In genomic region chr7:132325549-132326331, GRCm38 (mm10) we compare ENCODE assay signal across 9 mouse cellular contexts. TPM values are rescaled to one million over a fixed set of nuclear protein-coding genes. Genes with fewer than 3 reads are reported as not detected.
DNase-seq lines count a peak whose midpoint lies in the region; ATAC-seq lines count a peak whose summit lies in the region.
"Had no signal": no experiment of that assay in that cellular context is flagged by ENCODE, and none has a peak within 500 bp of the region (broad histone marks: within the 10 kb centered on the region; RNA-seq: fewer than 3 reads in every experiment).

No protein-coding gene starts in this region.

- no peak overlapping the region for H3K9ac ChIP-seq in hindbrain, embryonic 14.5 days
- no peak overlapping the region for H3K9ac ChIP-seq in hindbrain, embryonic 16.5 days (ENCODE audit: low read depth, low read length)
- H3K9ac ChIP-seq in kidney, embryonic 16.5 days (replicated peaks; ENCODE audit: low read length) = no peak overlapping the region
- H3K9ac ChIP-seq in stomach, embryonic 14.5 days (replicated peaks; ENCODE audit: low read depth, low read length) = no peak overlapping the region
- no peak overlapping the region for H3K9ac ChIP-seq in midbrain, embryonic 14.5 days (replicated peaks; ENCODE audit: low read length)
- H3K9ac ChIP-seq: midbrain, embryonic 12.5 days had no signal

- DNase-seq in hindbrain, embryonic 14.5 days (ENCODE audit: low spot score) = peak; percentile 48
- peak; percentile 6 for DNase-seq in T-cell, adult 2 months (ENCODE audit: low spot score)
- peak; percentile 97 for DNase-seq in fibroblast of lung, adult 2 months (ENCODE audit: low read depth)
- DNase-seq in B cell, adult 2 months = no peak
- DNase-seq in midbrain, embryonic 14.5 days = no peak

- no peak for ATAC-seq in hindbrain, embryonic 14.5 days (ENCODE audit: low FRiP score)
- ATAC-seq in hindbrain, embryonic 16.5 days = no peak
- ATAC-seq in kidney, embryonic 16.5 days (ENCODE audit: low FRiP score, low TSS enrichment) = peak; percentile 93
- peak; percentile 18; the same call in 1 of the 2 replicates for ATAC-seq in stomach, embryonic 14.5 days (ENCODE audit: insufficient number of reproducible peaks, insufficient read depth, low FRiP score, low read depth)
- no peak for ATAC-seq in midbrain, embryonic 14.5 days (ENCODE audit: low FRiP score, low TSS enrichment)

- WGBS in hindbrain, embryonic 14.5 days = 60% methylated on average over 5 of the region's 5 CpGs
- WGBS in hindbrain, embryonic 16.5 days = 48% methylated on average over 5 of the region's 5 CpGs
- WGBS in kidney, embryonic 16.5 days = 46% methylated on average over 5 of the region's 5 CpGs
- 36% methylated on average over 5 of the region's 5 CpGs for WGBS in stomach, embryonic 14.5 days
- WGBS in midbrain, embryonic 14.5 days = 79% methylated on average over 5 of the region's 5 CpGs

- H3K4me1 ChIP-seq in hindbrain, embryonic 14.5 days (replicated peaks; ENCODE audit: control insufficient read depth, insufficient read depth, low read length) = no peaks in the 10 kb centered on the region
- peaks cover 4% of the 10 kb centered on the region; the same call in 1 of the 2 replicates for H3K4me1 ChIP-seq in hindbrain, embryonic 16.5 days (ENCODE audit: control insufficient read depth, insufficient read depth, low read depth, low read length)
- H3K4me1 ChIP-seq in kidney, embryonic 16.5 days (ENCODE audit: insufficient read depth, low read length) = peaks cover 13% of the 10 kb centered on the region
- H3K4me1 ChIP-seq in stomach, embryonic 14.5 days (ENCODE audit: control insufficient read depth, insufficient read depth, low read length) = peaks cover 5% of the 10 kb centered on the region
- no peaks in the 10 kb centered on the region for H3K4me1 ChIP-seq in midbrain, embryonic 14.5 days (ENCODE audit: control insufficient read depth, insufficient read depth, low read length)
- H3K4me1 ChIP-seq: midbrain, embryonic 12.5 days had no signal

- H3K27me3 ChIP-seq in hindbrain, embryonic 14.5 days (ENCODE audit: control insufficient read depth, insufficient read depth, low read length) = no peaks in the 10 kb centered on the region
- no peaks in the 10 kb centered on the region for H3K27me3 ChIP-seq in hindbrain, embryonic 16.5 days (replicated peaks; ENCODE audit: control insufficient read depth, insufficient read depth, low read length)
- H3K27me3 ChIP-seq in kidney, embryonic 16.5 days (ENCODE audit: insufficient read depth, low read length) = no peaks in the 10 kb centered on the region
- no peaks in the 10 kb centered on the region for H3K27me3 ChIP-seq in stomach, embryonic 14.5 days (ENCODE audit: control insufficient read depth, insufficient read depth, low read length)
- H3K27me3 ChIP-seq in midbrain, embryonic 14.5 days (ENCODE audit: control insufficient read depth, insufficient read depth, low read length) = peaks cover 3% of the 10 kb centered on the region; the same call in 1 of the 2 replicates

- H3K9me3 ChIP-seq in hindbrain, embryonic 14.5 days (ENCODE audit: control insufficient read depth, low read length) = no peaks in the 10 kb centered on the region
- no peaks in the 10 kb centered on the region for H3K9me3 ChIP-seq in hindbrain, embryonic 16.5 days (ENCODE audit: control insufficient read depth, low read length)
- H3K9me3 ChIP-seq in kidney, embryonic 16.5 days (ENCODE audit: low read length) = no peaks in the 10 kb centered on the region
- H3K9me3 ChIP-seq in stomach, embryonic 14.5 days (ENCODE audit: control insufficient read depth, low read depth, low read length) = no peaks in the 10 kb centered on the region
- H3K9me3 ChIP-seq in midbrain, embryonic 14.5 days (ENCODE audit: control insufficient read depth, low read length) = no peaks in the 10 kb centered on the region
- H3K9me3 ChIP-seq: midbrain, embryonic 12.5 days had no signal

- H3K27ac ChIP-seq in hindbrain, embryonic 14.5 days = no peak overlapping the region
- no peak overlapping the region for H3K27ac ChIP-seq in hindbrain, embryonic 16.5 days (ENCODE audit: low read depth, low read length)
- H3K27ac ChIP-seq in kidney, embryonic 16.5 days (ENCODE audit: low read length) = peak overlapping the region; percentile 80
- 0 out of 2 replicates have a peak overlapping the region, but pooled peaks have one; percentile 23 for H3K27ac ChIP-seq in stomach, embryonic 14.5 days (ENCODE audit: low read length)
- H3K27ac ChIP-seq in midbrain, embryonic 14.5 days (replicated peaks; ENCODE audit: low read depth, low read length) = no peak overlapping the region
- H3K27ac ChIP-seq: midbrain, embryonic 12.5 days had no signal

- H3K4me3 ChIP-seq in hindbrain, embryonic 14.5 days (replicated peaks; ENCODE audit: low read length) = no peak overlapping the region
- no peak overlapping the region for H3K4me3 ChIP-seq in hindbrain, embryonic 16.5 days (ENCODE audit: low read length)
- H3K4me3 ChIP-seq in kidney, embryonic 16.5 days (ENCODE audit: low read length) = no peak overlapping the region
- no peak overlapping the region for H3K4me3 ChIP-seq in stomach, embryonic 14.5 days (ENCODE audit: low read depth, low read length)
- no peak overlapping the region for H3K4me3 ChIP-seq in midbrain, embryonic 14.5 days (replicated peaks; ENCODE audit: low read depth, low read length)
- H3K4me3 ChIP-seq: midbrain, embryonic 12.5 days had no signal

- H3K4me2 ChIP-seq in hindbrain, embryonic 14.5 days (replicated peaks) = no peak overlapping the region
- H3K4me2 ChIP-seq in hindbrain, embryonic 16.5 days (ENCODE audit: low read length) = no peak overlapping the region
- no peak overlapping the region for H3K4me2 ChIP-seq in kidney, embryonic 16.5 days (replicated peaks; ENCODE audit: low read depth, low read length)
- H3K4me2 ChIP-seq in stomach, embryonic 14.5 days (replicated peaks; ENCODE audit: low read depth, low read length) = peak overlapping the region; percentile 11; the same call in 1 of the 2 replicates
- H3K4me2 ChIP-seq in midbrain, embryonic 14.5 days (ENCODE audit: low read length) = no peak overlapping the region
- H3K4me2 ChIP-seq: midbrain, embryonic 12.5 days had no signal

- no peaks in the 10 kb centered on the region for H3K36me3 ChIP-seq in hindbrain, embryonic 14.5 days (replicated peaks; ENCODE audit: control insufficient read depth, insufficient read depth)
- H3K36me3 ChIP-seq in hindbrain, embryonic 16.5 days (ENCODE audit: control insufficient read depth, insufficient read depth, low read length) = no peaks in the 10 kb centered on the region
- no peaks in the 10 kb centered on the region for H3K36me3 ChIP-seq in kidney, embryonic 16.5 days (ENCODE audit: insufficient read depth, low read length)
- H3K36me3 ChIP-seq in stomach, embryonic 14.5 days (ENCODE audit: control insufficient read depth, insufficient read depth, low read length) = no peaks in the 10 kb centered on the region
- no peaks in the 10 kb centered on the region for H3K36me3 ChIP-seq in midbrain, embryonic 14.5 days (ENCODE audit: control insufficient read depth, insufficient read depth, low read length)
- H3K36me3 ChIP-seq: midbrain, embryonic 12.5 days had no signal

RNA-seq across cellular contexts. Expression of gene Chst15, which starts 8.7 kb away (rescaled TPM):
- 16.3 and 17.1 TPM in 2 replicates for polyA plus RNA-seq in hindbrain, embryonic 14.5 days (2014; fragmentation: Nextera tagmentation; extraction: Ambion mirVana)
- polyA plus RNA-seq in hindbrain, embryonic 16.5 days (2015; fragmentation: Nextera tagmentation; extraction: Ambion mirVana) = 18.5 and 24.4 TPM in 2 replicates
- 19.7 and 21.0 TPM in 2 replicates for polyA plus RNA-seq in kidney, embryonic 16.5 days (2015; fragmentation: Nextera tagmentation; extraction: Ambion mirVana)
- 30.2 and 30.8 TPM in 2 replicates for polyA plus RNA-seq in stomach, embryonic 14.5 days (2014; fragmentation: Nextera tagmentation; extraction: Ambion mirVana)
- polyA plus RNA-seq in midbrain, embryonic 14.5 days (2014; fragmentation: Nextera tagmentation; extraction: Ambion mirVana) = 13.3 and 17.8 TPM in 2 replicates

Comparison
In these comparisons a context has a peak if more than half of its experiments do, and no peak if none do; other contexts are left out.
1. ATAC-seq: peak in kidney, embryonic 16.5 days (single experiment) and stomach, embryonic 14.5 days (single experiment); none in hindbrain, embryonic 14.5 days (single experiment), hindbrain, embryonic 16.5 days (single experiment) and midbrain, embryonic 14.5 days (single experiment).
2. DNase-seq: peak in hindbrain, embryonic 14.5 days (single experiment), T-cell, adult 2 months (single experiment) and fibroblast of lung, adult 2 months (single experiment); none in B cell, adult 2 months (0 of 2) and midbrain, embryonic 14.5 days (single experiment).
3. H3K27ac ChIP-seq: peak in kidney, embryonic 16.5 days (single experiment) and stomach, embryonic 14.5 days (single experiment); none in hindbrain, embryonic 14.5 days (single experiment), hindbrain, embryonic 16.5 days (single experiment) and midbrain, embryonic 14.5 days (single experiment).